In the genomic region with DNA sequence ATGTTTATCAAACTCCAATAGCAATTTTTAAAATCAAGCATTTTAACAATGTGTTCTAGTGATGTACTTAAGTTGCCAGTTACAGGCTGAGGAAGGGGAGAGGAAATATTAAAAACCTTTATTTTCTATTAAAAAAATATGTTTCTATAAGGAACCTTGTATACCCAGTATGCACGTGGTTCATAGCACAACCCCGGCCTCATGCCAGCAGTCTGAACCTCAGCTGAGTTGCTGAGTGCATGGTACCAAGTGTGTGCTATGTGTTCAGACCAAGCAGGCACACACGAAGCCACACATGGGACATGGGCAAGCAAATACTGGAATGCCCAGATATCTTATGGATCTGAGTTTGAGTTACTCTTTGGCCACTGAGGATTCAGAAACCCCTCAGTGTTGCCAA, we compare ENCODE assay signal across 17 mouse cellular contexts.
A peak's percentile ranks its signal among the peaks of the same experiment; 100 is the strongest.
DNase-seq lines count a peak whose midpoint lies in the region.
"Had no signal": no experiment of that assay in that cellular context is flagged by ENCODE, and none has a peak within 500 bp of the region (broad histone marks: within the 10 kb centered on the region; RNA-seq: fewer than 3 reads in every experiment).

No protein-coding gene starts in this region.

- peak; percentile 61 for DNase-seq in heart, adult 11 months
- DNase-seq in heart, postnatal 25 days (ENCODE audit: low spot score), result no peak
- DNase-seq in heart, embryonic 10.5 days (ENCODE audit: low spot score), result peak; percentile 61
- no peak for DNase-seq in heart, postnatal 36 days
- DNase-seq: adrenal gland, adult 2 months; adrenal gland, adult 8-10 months; adrenal gland, postnatal 10 days; adrenal gland, postnatal 14 days; adrenal gland, postnatal 25 days; adrenal gland, postnatal 36 days; B cell, adult 2 months; cerebellum, adult 11 months; cerebellum, adult 11-12 months; cerebellum, adult 18-20 months had no signal

- no peak overlapping the region for H3K4me3 ChIP-seq in heart, embryonic 10.5 days

- peaks cover 7% of the 10 kb centered on the region for H3K27me3 ChIP-seq in heart, embryonic 10.5 days (ENCODE audit: insufficient read depth, poor library complexity, severe bottlenecking)
- H3K27me3 ChIP-seq: CH12.LX, Patski had no signal

- no peaks in the 10 kb centered on the region for H3K36me3 ChIP-seq in heart, embryonic 10.5 days
- H3K36me3 ChIP-seq: G1E had no signal

- H3K4me1 ChIP-seq in heart, embryonic 10.5 days, result peaks cover 5% of the 10 kb centered on the region; the same call in 1 of the 2 replicates

- no peaks in the 10 kb centered on the region for H3K9me3 ChIP-seq in heart, embryonic 10.5 days
- H3K9me3 ChIP-seq: G1E had no signal

- WGBS in heart, embryonic 10.5 days, result 80% methylated on average over 3 of the region's 3 CpGs

- intact Hi-C loops in heart, postnatal 25 days (cut with DNase I), result no loop called here
- intact Hi-C loops in heart, postnatal 36 days (cut with DNase I), result no loop called here

- no peak overlapping the region for H3K27ac ChIP-seq in heart, embryonic 10.5 days

Comparison
In these comparisons a context has a peak if more than half of its experiments do, and no peak if none do; other contexts are left out.
1. DNase-seq: peak in heart, adult 11 months (single experiment) and heart, embryonic 10.5 days (single experiment); none in heart, postnatal 25 days (single experiment) and heart, postnatal 36 days (0 of 2).